Mouse (Mus musculus) granulocyte monocyte progenitor cell, adult 5-6 weeks (primary cell): ENCODE measurements around the gene Nfasc. TPM values are rescaled to one million over a fixed set of nuclear protein-coding genes. Genes with fewer than 3 reads are reported as not detected.

ENCODE experiments used
- ATAC-seq: replicated peaks from 2 replicates; pipeline ENCODE4 v1.8.0; 2016; ENCODE audit warnings: mild to moderate bottlenecking, moderate TSS enrichment, inconsistent platforms; ENCODE audit not compliant: poor library complexity, severe bottlenecking
- total RNA-seq, 2 experiments: library from RNA; stranded (forward) in 1 of 2; stranded (reverse) in 1 of 2; fragments of 200-712, 200-1000 nt in 1 of 2; fragments of >200 nt in 1 of 2; fragmentation: Nextera tagmentation in 1 of 2; gene quantifications; 2 replicates each; pipeline ENCODE4 v1.2.3; 2014 to 2017

The Nfasc gene
- total RNA-seq, 2 experiments from 2014 or later, result not detected

- ATAC-seq, result no peak
Observed at GRCm38 (mm10) chr1:132557901-132558631, 183.5 kb downstream of the Nfasc start.

GRCm38 (mm10) chr1:132543789-132544188 lies 197.8 kb downstream of the Nfasc start:
- ATAC-seq, result no peak

DNA sequence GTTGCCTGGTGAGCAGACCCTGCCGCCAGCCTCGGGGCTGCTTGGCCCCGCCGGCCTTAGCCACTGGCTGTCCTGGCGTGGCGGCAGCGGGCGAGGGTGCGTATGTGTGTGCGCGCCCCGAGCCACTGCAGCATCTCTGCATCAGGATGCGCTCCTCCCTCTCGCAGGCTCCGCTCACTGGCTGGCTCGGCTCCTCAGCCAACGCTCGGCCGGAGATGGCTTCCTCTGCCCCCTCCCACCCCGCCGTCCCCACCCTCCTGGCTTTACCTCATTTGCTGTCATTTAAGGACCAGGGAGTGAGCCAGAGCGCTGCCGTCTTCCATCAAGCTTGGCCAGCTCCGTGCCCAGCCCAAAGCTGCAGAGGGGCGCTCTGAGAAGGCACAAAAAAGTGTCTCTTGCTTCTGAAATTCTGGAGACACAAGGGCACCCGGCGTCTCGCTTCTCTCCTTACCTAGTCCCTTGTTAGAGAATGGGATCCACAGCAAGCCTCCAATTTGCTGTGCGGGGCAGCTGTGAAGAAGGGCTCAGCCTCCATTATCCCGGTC lies 198.8 kb downstream of the Nfasc start, which contains the start of gene Cntn2:
Cntn2 (minus strand) TSS at position 495 of the 545 bp plus-strand sequence.
- no peak for ATAC-seq

- no peak for ATAC-seq
Observed at GRCm38 (mm10) chr1:132541824-132542599, 199.6 kb downstream of the Nfasc start.

DNA sequence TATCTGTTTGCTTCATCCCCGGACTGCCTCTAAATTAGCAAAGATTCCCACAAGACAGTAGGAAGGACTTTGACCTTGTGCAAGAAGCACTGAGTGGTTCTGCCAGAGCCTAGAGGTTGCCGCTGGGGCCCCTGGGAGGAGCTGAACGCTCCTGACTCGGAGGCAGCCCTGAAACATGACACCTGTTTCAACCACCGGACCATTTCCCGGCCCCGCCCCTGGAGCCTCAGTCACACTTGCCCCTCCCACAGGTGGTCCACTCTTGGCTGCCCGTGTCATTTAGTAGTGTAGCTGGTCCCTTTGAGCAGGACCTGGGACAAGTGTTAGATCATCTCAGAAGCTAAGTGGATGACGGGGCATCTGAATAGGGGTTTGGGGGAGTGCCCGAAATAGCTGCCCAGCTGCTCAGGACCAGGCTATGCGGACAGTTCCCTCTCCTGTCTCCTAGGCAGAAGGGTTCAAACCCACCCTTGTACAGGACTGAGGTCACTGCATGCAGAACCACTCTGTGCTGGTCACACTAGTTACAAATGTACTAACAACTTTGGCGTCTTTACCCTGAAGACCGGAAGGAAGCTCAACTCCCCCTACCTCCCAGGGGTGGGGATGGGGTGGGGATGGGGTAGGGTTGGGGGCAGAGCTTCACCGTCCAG lies 200.3 kb downstream of the Nfasc start:
- ATAC-seq, result peak; percentile 40; the same call in 1 of the 2 replicates

- no peak for ATAC-seq
Observed at GRCm38 (mm10) chr1:132540701-132541100, 200.9 kb downstream of the Nfasc start.

DNA sequence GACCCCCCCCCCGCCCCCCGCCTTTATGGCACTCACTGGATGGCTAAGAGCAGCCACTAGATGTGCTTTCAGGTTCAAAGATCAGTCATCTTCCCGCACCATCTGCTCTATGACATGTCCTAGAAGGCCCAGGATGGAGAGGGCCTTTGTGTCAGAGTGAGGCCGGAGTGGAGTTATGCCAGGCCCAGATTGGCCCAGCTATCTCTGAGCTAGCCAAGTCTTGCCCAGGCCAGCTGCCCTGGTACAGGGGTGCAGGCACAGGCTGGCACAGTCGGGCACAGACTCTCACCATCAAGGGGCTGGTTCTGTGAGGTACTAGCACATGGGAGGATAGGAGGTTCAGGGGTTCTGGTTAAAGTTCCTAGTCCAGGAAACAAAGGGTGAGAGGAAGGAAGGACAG lies 203.9 kb downstream of the Nfasc start:
- no peak for ATAC-seq

DNA sequence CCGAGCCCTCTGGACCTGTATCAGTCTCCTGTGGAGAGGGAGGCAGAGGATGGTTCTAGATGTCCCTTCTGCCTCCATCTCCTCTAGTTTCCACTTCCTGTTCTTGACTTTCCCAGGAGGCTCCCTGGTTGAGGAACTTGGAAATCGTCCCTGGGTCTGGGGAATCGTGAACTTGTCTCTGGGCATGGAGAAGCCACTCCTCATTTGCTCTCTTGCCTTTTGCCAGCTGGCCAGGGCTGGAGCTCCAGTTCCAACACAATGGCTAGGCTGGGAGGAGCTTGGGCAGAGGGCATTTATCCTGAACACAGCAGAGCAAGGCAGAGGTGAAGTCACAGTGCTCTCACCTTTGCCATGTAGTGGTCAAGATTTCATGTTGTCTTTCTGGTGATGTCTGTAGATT lies 205.2 kb downstream of the Nfasc start:
- no peak for ATAC-seq

DNA sequence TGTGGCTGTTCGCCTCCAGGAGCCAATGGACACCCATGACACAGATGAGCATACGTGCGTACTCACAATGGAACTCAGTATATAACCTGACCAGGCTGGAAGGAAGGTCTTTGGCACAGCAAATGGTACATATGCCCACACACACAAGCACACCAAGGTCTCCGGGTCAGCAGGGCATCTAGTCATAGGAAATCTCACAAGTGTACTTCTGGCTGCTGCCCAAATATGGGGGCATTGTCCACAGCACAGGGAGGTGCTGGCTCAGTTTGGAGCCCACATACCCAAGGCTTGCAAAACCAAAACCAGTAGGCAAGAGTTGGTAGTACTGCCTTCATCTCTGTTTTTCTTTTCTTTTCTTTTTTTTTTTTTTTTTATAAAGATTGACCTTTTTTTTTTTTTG lies 206.1 kb downstream of the Nfasc start:
- ATAC-seq, result no peak

- no peak for ATAC-seq
Observed at GRCm38 (mm10) chr1:132533840-132534239, 207.8 kb downstream of the Nfasc start.

- ATAC-seq, result no peak
Observed at GRCm38 (mm10) chr1:132532521-132532920, 209.1 kb downstream of the Nfasc start.

DNA sequence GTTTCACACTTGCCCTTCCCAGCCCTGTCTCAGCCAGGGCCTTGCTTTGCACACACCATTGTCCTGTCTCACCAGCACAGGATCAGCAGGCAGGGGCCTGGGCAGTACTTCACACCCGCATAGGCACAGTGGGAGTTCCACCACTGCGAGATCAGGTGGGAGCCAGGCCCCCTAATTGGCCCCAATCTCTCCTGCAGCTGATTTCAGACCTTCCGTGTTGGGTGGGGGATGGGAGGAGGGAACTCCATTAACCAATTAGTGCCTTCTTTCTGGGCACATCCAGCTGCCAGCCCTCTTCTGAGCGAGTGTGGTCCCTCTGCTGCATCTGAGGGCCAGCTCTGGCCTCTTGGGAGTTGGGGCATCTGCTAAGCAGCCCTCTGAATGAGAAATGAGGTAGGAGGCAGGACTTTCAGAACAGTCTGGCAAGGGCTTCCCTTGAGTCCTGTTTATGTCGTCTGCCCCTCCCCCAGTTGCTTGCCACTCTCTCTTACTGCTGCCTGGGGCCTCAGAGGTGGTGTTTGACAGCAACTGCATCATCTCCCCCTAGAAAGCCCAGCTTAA lies 210.9 kb downstream of the Nfasc start:
- ATAC-seq, result no peak

- ATAC-seq, result no peak
Observed at GRCm38 (mm10) chr1:132528647-132529334, 212.8 kb downstream of the Nfasc start.

- ATAC-seq, result no peak
Observed at GRCm38 (mm10) chr1:132528071-132528470, 213.5 kb downstream of the Nfasc start.

GRCm38 (mm10) chr1:132525832-132526231 lies 215.8 kb downstream of the Nfasc start:
- peak; percentile 65 for ATAC-seq

- peak; percentile 44; the same call in 1 of the 2 replicates for ATAC-seq
Observed at GRCm38 (mm10) chr1:132523920-132524319, 217.7 kb downstream of the Nfasc start.

GRCm38 (mm10) chr1:132523048-132523447 lies 218.5 kb downstream of the Nfasc start:
- ATAC-seq, result no peak

DNA sequence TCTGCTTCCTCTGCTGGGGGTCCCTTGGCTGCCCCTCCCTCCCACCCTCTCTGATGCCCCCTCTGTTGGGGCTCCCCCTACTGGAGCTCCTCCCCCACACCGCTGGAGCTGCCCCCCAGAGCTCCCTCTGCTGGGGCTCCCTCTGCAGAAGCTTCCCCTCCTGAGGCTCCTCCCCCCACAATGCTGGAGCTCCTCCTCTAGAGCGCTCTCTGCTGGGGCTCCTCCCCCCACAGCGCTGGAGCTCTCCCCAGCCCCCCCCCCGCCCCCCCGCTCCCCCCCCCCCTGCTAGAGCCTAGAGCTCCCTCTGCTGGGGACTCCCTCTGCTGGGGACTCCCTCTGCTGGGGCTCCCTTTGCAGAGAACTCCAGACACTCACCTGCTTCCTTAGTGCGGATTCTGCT lies 220.8 kb downstream of the Nfasc start:
- peak; percentile 91 for ATAC-seq

- ATAC-seq, result no peak
Observed at GRCm38 (mm10) chr1:132519734-132520133, 221.9 kb downstream of the Nfasc start.

GRCm38 (mm10) chr1:132518621-132519020 lies 223.0 kb downstream of the Nfasc start:
- ATAC-seq, result no peak
